Comparison of ENCODE assay signal across 8 mouse cellular contexts in the genomic region with DNA sequence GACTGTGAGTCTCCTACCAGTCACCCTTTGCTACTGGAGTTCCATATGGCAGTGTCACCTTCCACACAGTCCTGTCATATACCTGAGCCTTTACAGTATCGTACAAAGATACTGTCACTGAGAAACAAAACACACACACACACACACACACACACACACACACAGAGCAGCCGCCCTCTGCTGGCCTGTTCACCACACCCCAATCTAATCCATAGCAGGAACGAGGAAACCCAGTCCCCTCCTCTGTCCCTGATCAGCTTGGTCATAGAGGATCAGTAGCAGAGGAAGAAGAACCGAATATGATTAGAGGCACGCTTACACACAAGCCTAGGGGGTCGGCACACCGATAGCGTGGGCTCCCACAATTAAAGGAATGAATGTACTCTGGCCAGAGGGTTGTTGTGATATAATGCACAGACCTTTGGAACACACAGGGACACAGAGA. TPM values are rescaled to one million over a fixed set of nuclear protein-coding genes. Genes with fewer than 3 reads are reported as not detected.
DNase-seq lines count a peak whose midpoint lies in the region; ATAC-seq and TF ChIP-seq lines count a peak whose summit lies in the region.

No protein-coding gene starts in this region.

- H3K4me1 ChIP-seq in heart, embryonic 12.5 days (replicated peaks), result peaks cover 35% of the 10 kb centered on the region
- H3K4me1 ChIP-seq in MEL (ENCODE audit: control insufficient read depth in 1 of 2, insufficient read depth in 2 of 2, low read length in 2 of 2), result peaks cover 13 to 35% of the 10 kb centered on the region in 2 experiments
- H3K4me1 ChIP-seq in hindbrain, embryonic 11.5 days (replicated peaks; ENCODE audit: control insufficient read depth, insufficient read depth, low read length), result peaks cover 7% of the 10 kb centered on the region; the same call in 1 of the 2 replicates

- 0 out of 2 replicates have a peak, but pooled peaks cover 6% of the 10 kb centered on the region for H3K27me3 ChIP-seq in heart, embryonic 12.5 days (replicated peaks)
- H3K27me3 ChIP-seq in MEL (ENCODE audit: control insufficient read depth in 1 of 2, insufficient read depth in 2 of 2, low read length in 2 of 2), result no peaks in the 10 kb centered on the region
- peaks cover 11% of the 10 kb centered on the region; the same call in 1 of the 2 replicates for H3K27me3 ChIP-seq in hindbrain, embryonic 11.5 days (ENCODE audit: control insufficient read depth, insufficient read depth, low read length)

- 47% methylated on average over 8 of the region's 8 CpGs for WGBS in heart, embryonic 12.5 days
- 59% methylated on average over 8 of the region's 8 CpGs for WGBS in hindbrain, embryonic 11.5 days

- peak in 2 of 3 experiments; percentile 46 to 49; a peak in 5 of 6 replicates for TF ChIP-seq CTCF in MEL (IDR thresholded peaks at IDR 0.05 in 2 of 3, conservative IDR thresholded peaks at IDR 0.05 in 1 of 3; ENCODE audit: control insufficient read depth in 1 of 3, insufficient read depth in 1 of 3, low read depth in 2 of 3, low read length in 3 of 3, poor library complexity in 1 of 3, severe bottlenecking in 1 of 3)

- no peak overlapping the region for H3K27ac ChIP-seq in heart, embryonic 12.5 days (ENCODE audit: poor library complexity, severe bottlenecking)
- H3K27ac ChIP-seq in MEL (ENCODE audit: control insufficient read depth, low read depth, low read length), result peak overlapping the region; percentile 50
- no peak overlapping the region for H3K27ac ChIP-seq in hindbrain, embryonic 11.5 days (ENCODE audit: low read depth, low read length)

- DNase-seq in heart, postnatal 25 days (ENCODE audit: low spot score), result no peak
- peak; percentile 69 for DNase-seq in MEL (ENCODE audit: low read depth, low spot score)
- peak; percentile 11 for DNase-seq in hindbrain, embryonic 11.5 days (ENCODE audit: low spot score)
- no peak for DNase-seq in frontal cortex, postnatal 14 days (ENCODE audit: low spot score in 2 of 2)
- DNase-seq in cerebellum, adult 9-11 months, result no peak
- no peak for DNase-seq in frontal cortex, postnatal 10 days (ENCODE audit: low spot score in 2 of 2)

- H3K4me2 ChIP-seq in heart, embryonic 12.5 days, result peak overlapping the region; percentile 72
- H3K4me2 ChIP-seq in hindbrain, embryonic 11.5 days (replicated peaks; ENCODE audit: low read depth, low read length), result peak overlapping the region; percentile 65; the same call in 1 of the 2 replicates

- peaks cover 22% of the 10 kb centered on the region for H3K79me2 ChIP-seq in MEL (ENCODE audit: control insufficient read depth, insufficient read depth, low read length, poor library complexity)

- peak overlapping the region; percentile 62 for H3K4me3 ChIP-seq in heart, embryonic 12.5 days
- H3K4me3 ChIP-seq in MEL (ENCODE audit: control insufficient read depth in 1 of 2, insufficient read depth in 1 of 2, low read depth in 2 of 2, low read length in 2 of 2), result peak overlapping the region; percentile 84 to 87
- peak overlapping the region; percentile 54; the same call in 1 of the 2 replicates for H3K4me3 ChIP-seq in hindbrain, embryonic 11.5 days (ENCODE audit: low read depth, low read length)

- no peak for TF ChIP-seq EP300 in MEL (IDR thresholded peaks at IDR 0.05; ENCODE audit: low read depth in 1 of 2, low read length in 2 of 2)

- H3K36me3 ChIP-seq in heart, embryonic 12.5 days, result no peaks in the 10 kb centered on the region
- peaks cover 0 to 11% of the 10 kb centered on the region in 2 experiments; a peak in 2 of 4 replicates for H3K36me3 ChIP-seq in MEL (ENCODE audit: control insufficient read depth in 1 of 2, insufficient read depth in 2 of 2, low read length in 2 of 2)
- H3K36me3 ChIP-seq in hindbrain, embryonic 11.5 days (ENCODE audit: control insufficient read depth, insufficient read depth, low read length), result no peaks in the 10 kb centered on the region

- no peak for TF ChIP-seq POLR2A in MEL (IDR thresholded peaks at IDR 0.05; ENCODE audit: control insufficient read depth in 1 of 2, insufficient read depth in 1 of 2, low read depth in 1 of 2, low read length in 2 of 2, poor library complexity in 1 of 2)

- no peak for TF ChIP-seq RAD21 in MEL (IDR thresholded peaks at IDR 0.05; ENCODE audit: low read depth, low read length)

- no peaks in the 10 kb centered on the region for H3K9me3 ChIP-seq in heart, embryonic 12.5 days (replicated peaks)
- H3K9me3 ChIP-seq in MEL (replicated peaks; ENCODE audit: insufficient read depth, low read length), result no peaks in the 10 kb centered on the region
- no peaks in the 10 kb centered on the region for H3K9me3 ChIP-seq in hindbrain, embryonic 11.5 days (ENCODE audit: control insufficient read depth, low read length)

- no peak overlapping the region for H3K9ac ChIP-seq in heart, embryonic 12.5 days
- peak overlapping the region; percentile 87 for H3K9ac ChIP-seq in MEL (ENCODE audit: control insufficient read depth, low read depth, low read length, poor library complexity, severe bottlenecking)
- H3K9ac ChIP-seq in hindbrain, embryonic 11.5 days (ENCODE audit: low read depth, low read length), result no peak overlapping the region

- intact Hi-C loops in heart, postnatal 25 days (cut with DNase I), result no loop called here

- no peak for ATAC-seq in heart, embryonic 12.5 days (ENCODE audit: insufficient number of reproducible peaks, low FRiP score)
- no peak for ATAC-seq in hindbrain, embryonic 11.5 days (ENCODE audit: low FRiP score)
- peak; percentile 11; the same call in 1 of the 2 replicates for ATAC-seq in megakaryocyte progenitor cell, adult 5-6 weeks (replicated peaks; ENCODE audit: poor library complexity)

TF ChIP-seq in MEL, 35 proteins besides CTCF, POLR2A, EP300 and RAD21:
- TF ChIP-seq SIN3A (IDR thresholded peaks at IDR 0.05; ENCODE audit: low read length) (peak; percentile 39), SMC3 (IDR thresholded peaks at IDR 0.05; ENCODE audit: low read depth, low read length) (0 out of 2 replicates have a peak, but pooled peaks have one; percentile 10), TAL1 (IDR thresholded peaks at IDR 0.05; ENCODE audit: low read length) (no peak)

RNA-seq across cellular contexts. Expression of a gene that starts 1.7 kb away (rescaled TPM):
- 38.8 and 40.7 TPM in 2 replicates for polyA plus RNA-seq in heart, embryonic 12.5 days (2016; fragmentation: Nextera tagmentation; extraction: Ambion mirVana)
- total RNA-seq in heart, postnatal 25 days (2021), result 10 to 100 TPM; 11.4 to 13.4 TPM
- total RNA-seq in MEL (2012; rRNA removed), result 33.9 and 37.4 TPM in 2 replicates
- 10 to 100 TPM in 1 of 2 experiments, not detected in 1; 72.7 TPM for polyA plus RNA-seq in MEL (2012; ENCODE audit: insufficient read depth in 1 of 2, insufficient read length in 2 of 2, low read depth in 1 of 2, low replicate concordance in 2 of 2, missing spikeins in 1 of 2)
- 27.4 and 29.4 TPM in 2 replicates for polyA plus RNA-seq in hindbrain, embryonic 11.5 days (2014; fragmentation: Nextera tagmentation; extraction: Ambion mirVana)
- total RNA-seq in megakaryocyte progenitor cell, adult 5-6 weeks (2015), result 71.8 and 84.3 TPM in 2 replicates
- 106 and 118 TPM in 2 replicates for total RNA-seq in megakaryocyte progenitor cell, adult 5-6 weeks (2017)

RNA-seq across cellular contexts. Expression of a gene that starts 29.9 kb away (rescaled TPM):
- polyA plus RNA-seq in heart, embryonic 12.5 days (2016; fragmentation: Nextera tagmentation; extraction: Ambion mirVana), result 12.1 and 12.3 TPM in 2 replicates
- total RNA-seq in heart, postnatal 25 days (2021), result 1 to 10 TPM; 6.8 to 7.9 TPM
- total RNA-seq in MEL (2012; rRNA removed), result 8.0 and 9.1 TPM in 2 replicates
- polyA plus RNA-seq in MEL (2012; ENCODE audit: insufficient read depth in 1 of 2, insufficient read length in 2 of 2, low read depth in 1 of 2, low replicate concordance in 2 of 2, missing spikeins in 1 of 2), result 10 to 100 TPM in 1 of 2 experiments, not detected in 1; 11.3 TPM
- polyA plus RNA-seq in hindbrain, embryonic 11.5 days (2014; fragmentation: Nextera tagmentation; extraction: Ambion mirVana), result 13.2 and 13.6 TPM in 2 replicates
- 12.3 and 12.7 TPM in 2 replicates for total RNA-seq in megakaryocyte progenitor cell, adult 5-6 weeks (2015)
- total RNA-seq in megakaryocyte progenitor cell, adult 5-6 weeks (2017), result 13.0 and 16.5 TPM in 2 replicates

Comparison
In these comparisons a context has a peak if more than half of its experiments do, and no peak if none do; other contexts are left out.
1. DNase-seq: peak in MEL (single experiment) and hindbrain, embryonic 11.5 days (single experiment); none in heart, postnatal 25 days (single experiment), frontal cortex, postnatal 14 days (0 of 2), cerebellum, adult 9-11 months (single experiment) and frontal cortex, postnatal 10 days (0 of 2).
2. Peak in every context shown above with its lines, with median percentiles within 50 percentile points of each other: H3K4me3 ChIP-seq.